Mouse (Mus musculus) forelimb bud, embryonic 11.5 days (tissue): Measurements from ENCODE around the gene P2rx1.

Experiments used
- DNase-seq: peaks from one replicate; pipeline ENCODE4 v3.0.0-alpha.2; 2012; ENCODE audit warnings: low read depth, low spot score

Gene P2rx1

GRCm38 (mm10) chr11:73020953-73021800, 22.3 kb downstream of the P2rx1 start:
- DNase-seq, result no peak

GRCm38 (mm10) chr11:73023099-73023498, 24.2 kb downstream of the P2rx1 start:
- DNase-seq, result no peak

- no peak for DNase-seq
These were observed 24.9 kb downstream of the P2rx1 start for GRCm38 (mm10) chr11:73023827-73024226.

GRCm38 (mm10) chr11:73024236-73024904, 25.5 kb downstream of the P2rx1 start:
- no peak for DNase-seq

GRCm38 (mm10) chr11:73026961-73027360, 28.1 kb downstream of the P2rx1 start:
- no peak for DNase-seq

GRCm38 (mm10) chr11:73030821-73031498, 32.1 kb downstream of the P2rx1 start:
- peak; percentile 87 for DNase-seq

GRCm38 (mm10) chr11:73031536-73031935, 32.6 kb downstream of the P2rx1 start:
- DNase-seq, result no peak

GRCm38 (mm10) chr11:73036077-73036476, 37.2 kb downstream of the P2rx1 start:
- no peak for DNase-seq

- no peak for DNase-seq
These were observed 38.0 kb downstream of the P2rx1 start for GRCm38 (mm10) chr11:73036889-73037288.

GRCm38 (mm10) chr11:73037691-73038090, 38.8 kb downstream of the P2rx1 start:
- no peak for DNase-seq

GRCm38 (mm10) chr11:73039102-73039799, 40.3 kb downstream of the P2rx1 start:
- DNase-seq, result peak; percentile 61

GRCm38 (mm10) chr11:73044229-73044755, 45.4 kb downstream of the P2rx1 start:
- no peak for DNase-seq

- DNase-seq, result no peak
These were observed 45.9 kb downstream of the P2rx1 start for GRCm38 (mm10) chr11:73044789-73045188.

- peak; percentile 92 for DNase-seq
These were observed 48.7 kb downstream of the P2rx1 start, which contains the start of gene Ncbp3 for GRCm38 (mm10) chr11:73047542-73047996. Ncbp3 (plus strand) TSS chr11:73047783.

- DNase-seq, result no peak
These were observed 49.4 kb downstream of the P2rx1 start for GRCm38 (mm10) chr11:73048030-73048876.

GRCm38 (mm10) chr11:73049335-73049734, 50.4 kb downstream of the P2rx1 start:
- peak; percentile 86 for DNase-seq

GRCm38 (mm10) chr11:73052795-73053194, 53.9 kb downstream of the P2rx1 start:
- no peak for DNase-seq

- no peak for DNase-seq
These were observed 58.8 kb downstream of the P2rx1 start for GRCm38 (mm10) chr11:73057701-73058100.

GRCm38 (mm10) chr11:73059630-73060029, 60.7 kb downstream of the P2rx1 start:
- no peak for DNase-seq

- no peak for DNase-seq
These were observed 62.5 kb downstream of the P2rx1 start for GRCm38 (mm10) chr11:73061413-73061812.
